Mouse (Mus musculus) midbrain, embryonic 16.5 days (tissue): Measurements from ENCODE around the gene Rcan1. TPM values are rescaled to one million over a fixed set of nuclear protein-coding genes. Genes with fewer than 3 reads are reported as not detected.

ENCODE experiments used
- ATAC-seq: fragments of 200-750 bp; cut with Nextera tagmentation; 2 replicates; pipeline ENCODE4 v1.8.0; 2017; ENCODE audit warnings: moderate TSS enrichment
- H3K27ac ChIP-seq: fragments of 300-500 bp; sonication (generic); 2 replicates; pipeline ENCODE4 v1.5.1; 2014; ENCODE audit warnings: mild to moderate bottlenecking, low read length, mixed read lengths
- H3K27me3 ChIP-seq: fragments of 300-500 bp; sonication (generic); 2 replicates; pipeline ENCODE4 v1.6.1; 2014; ENCODE audit warnings: low read depth, low read length, mixed read lengths; ENCODE audit not compliant: control insufficient read depth, insufficient read depth
- H3K36me3 ChIP-seq: fragments of 300-500 bp; sonication (generic); 2 replicates; pipeline ENCODE4 v1.6.1; 2014; ENCODE audit warnings: mild to moderate bottlenecking, low read length, moderate library complexity, mixed read lengths; ENCODE audit not compliant: control insufficient read depth, insufficient read depth
- H3K4me1 ChIP-seq: fragments of 300-500 bp; sonication (generic); 2 replicates; pipeline ENCODE4 v1.6.1; 2014; ENCODE audit warnings: mild to moderate bottlenecking, low read length, mixed read lengths; ENCODE audit not compliant: control insufficient read depth, insufficient read depth
- H3K4me2 ChIP-seq: fragments of 300-500 bp; sonication (generic); 2 replicates; pipeline ENCODE4 v1.6.1; 2014; ENCODE audit warnings: mild to moderate bottlenecking, low read length, mixed read lengths
- H3K4me3 ChIP-seq: fragments of 300-500 bp; sonication (generic); 2 replicates; pipeline ENCODE4 v1.5.1; 2014; ENCODE audit warnings: low read depth, mild to moderate bottlenecking, low read length, moderate library complexity, mixed read lengths
- H3K9ac ChIP-seq: fragments of 300-500 bp; sonication (generic); 2 replicates; pipeline ENCODE4 v1.6.1; 2014; ENCODE audit warnings: low read depth, low read length, mixed read lengths
- H3K9me3 ChIP-seq: fragments of 300-500 bp; sonication (generic); replicated peaks from 2 replicates; pipeline ENCODE4 v1.6.1; 2014; ENCODE audit warnings: mild to moderate bottlenecking, low read length, mixed read lengths; ENCODE audit not compliant: control insufficient read depth, poor library complexity, severe bottlenecking
- WGBS: fragments of 180-500 bp; shearing (Covaris S2); extraction: QIAGEN DNeasy Blood & Tissue Kit; methylation state at CpG from one replicate; pipeline ENCODE4 v1.1.7; 2014; 5-methylcytosine and 5-hydroxymethylcytosine counted together
- polyA plus RNA-seq: library from polyadenylated mRNA; unstranded; fragments of >200 nt; fragmentation: Nextera tagmentation; extraction: Ambion mirVana; gene quantifications from 2 replicates; pipeline ENCODE4 v1.2.1, GENCODE M21; 2015

The Rcan1 gene
- polyA plus RNA-seq, 1 experiment from 2014 or later: 80.8 TPM

DNA sequence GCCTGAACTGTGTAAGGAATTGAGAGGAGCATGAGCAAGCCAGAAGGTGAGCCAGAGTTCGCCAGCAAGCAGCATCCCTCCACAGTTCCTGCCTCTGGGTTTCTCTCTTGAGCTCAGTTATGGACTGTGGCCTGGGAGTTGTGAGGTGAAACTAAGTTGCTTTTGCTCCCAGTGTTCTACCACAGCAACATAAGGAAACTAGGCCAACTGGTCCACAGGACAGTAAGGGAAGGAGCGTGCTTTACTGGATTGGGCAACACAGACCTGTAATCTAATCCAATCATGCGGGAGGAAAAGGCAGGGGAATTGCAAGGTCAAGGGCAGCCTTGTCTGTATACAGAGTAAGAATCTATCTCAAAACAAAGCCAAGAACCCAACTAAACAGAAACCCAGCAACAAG lies 37.5 kb downstream of the Rcan1 start:
- ATAC-seq: no peak
- Histone ChIP-seq H3K4me2 (no peak overlapping the region), H3K9me3 (no peaks in the 10 kb centered on the region), H3K9ac (no peak overlapping the region), H3K27me3 (no peaks in the 10 kb centered on the region), H3K27ac (no peak overlapping the region), H3K36me3 (peaks cover 8% of the 10 kb centered on the region), H3K4me1 (peaks cover 4% of the 10 kb centered on the region), H3K4me3 (no peak overlapping the region)
- 92% methylated on average over 3 of the region's 3 CpGs for WGBS

DNA sequence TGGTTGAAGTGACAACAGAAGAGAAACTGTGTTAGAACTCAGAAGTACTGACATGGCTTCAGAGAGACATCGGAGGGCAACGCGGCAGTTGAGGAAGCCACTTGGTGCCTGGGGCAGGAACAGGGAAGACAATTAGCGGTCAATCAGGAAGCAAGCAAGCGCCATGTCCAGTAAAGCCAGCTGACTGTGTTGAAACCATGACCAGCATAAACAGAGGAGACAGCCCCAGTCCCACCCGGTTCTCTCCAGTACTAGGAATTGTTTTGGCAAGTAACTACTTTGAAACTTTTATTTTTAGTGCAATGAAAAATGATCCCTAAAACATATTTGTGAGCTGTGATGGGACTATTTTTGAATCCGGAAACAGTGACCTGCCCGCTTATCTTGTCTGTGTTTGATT lies 39.9 kb downstream of the Rcan1 start:
- Histone ChIP-seq H3K9ac (no peak overlapping the region), H3K4me3 (no peak overlapping the region), H3K27me3 (no peaks in the 10 kb centered on the region), H3K4me2 (no peak overlapping the region), H3K36me3 (peaks cover 8% of the 10 kb centered on the region), H3K9me3 (no peaks in the 10 kb centered on the region), H3K4me1 (peaks cover 4% of the 10 kb centered on the region; the same call in 1 of the 2 replicates), H3K27ac (no peak overlapping the region)
- ATAC-seq: no peak
- WGBS: 95% methylated on average over 8 of the region's 8 CpGs

DNA sequence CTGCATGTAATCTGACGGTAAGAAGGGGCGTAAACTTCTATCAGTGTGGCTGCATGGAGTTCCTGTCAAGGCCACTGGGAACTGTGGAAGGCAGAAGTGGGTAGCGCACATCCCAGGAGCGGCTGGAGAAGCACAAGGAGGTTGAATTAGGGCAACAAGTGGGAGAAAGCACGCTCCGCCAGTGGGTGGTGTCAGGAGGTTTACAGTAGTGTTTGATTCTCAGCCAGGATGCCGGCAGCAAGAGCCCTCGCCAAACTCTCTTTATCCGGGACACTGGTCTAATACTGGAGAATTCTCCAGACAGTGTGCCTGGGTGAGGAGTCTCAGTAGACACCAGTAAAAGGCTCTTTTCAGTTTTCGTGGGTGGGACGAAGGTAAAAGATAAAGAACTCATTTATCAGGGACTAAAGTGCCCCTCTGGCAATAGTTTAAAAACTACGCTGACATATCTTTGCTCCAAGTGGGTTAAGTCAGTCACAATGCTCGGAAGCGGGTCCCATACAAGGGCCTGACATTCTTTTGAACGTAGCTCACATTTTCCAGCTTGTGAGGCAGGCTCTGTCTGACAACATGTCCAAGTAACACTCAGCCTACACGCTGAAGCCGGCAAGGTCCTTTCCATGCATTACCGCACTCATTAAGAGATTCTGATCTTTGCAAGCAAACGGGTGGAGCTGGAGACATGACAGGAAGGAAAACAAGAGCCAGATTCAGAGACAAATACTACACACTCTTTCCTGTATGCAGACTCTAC lies 42.3 kb downstream of the Rcan1 start:
- no peaks in the 10 kb centered on the region for H3K27me3 ChIP-seq
- H3K9ac ChIP-seq: no peak overlapping the region
- H3K9me3 ChIP-seq: no peaks in the 10 kb centered on the region
- H3K27ac ChIP-seq: no peak overlapping the region
- no peak overlapping the region for H3K4me3 ChIP-seq
- peaks cover 4% of the 10 kb centered on the region; the same call in 1 of the 2 replicates for H3K4me1 ChIP-seq
- peaks cover 8% of the 10 kb centered on the region for H3K36me3 ChIP-seq
- WGBS: 54% methylated on average over 19 of the region's 19 CpGs
- 0 out of 2 replicates have a peak, but pooled peaks have one; percentile 15 for ATAC-seq
- no peak overlapping the region for H3K4me2 ChIP-seq

DNA sequence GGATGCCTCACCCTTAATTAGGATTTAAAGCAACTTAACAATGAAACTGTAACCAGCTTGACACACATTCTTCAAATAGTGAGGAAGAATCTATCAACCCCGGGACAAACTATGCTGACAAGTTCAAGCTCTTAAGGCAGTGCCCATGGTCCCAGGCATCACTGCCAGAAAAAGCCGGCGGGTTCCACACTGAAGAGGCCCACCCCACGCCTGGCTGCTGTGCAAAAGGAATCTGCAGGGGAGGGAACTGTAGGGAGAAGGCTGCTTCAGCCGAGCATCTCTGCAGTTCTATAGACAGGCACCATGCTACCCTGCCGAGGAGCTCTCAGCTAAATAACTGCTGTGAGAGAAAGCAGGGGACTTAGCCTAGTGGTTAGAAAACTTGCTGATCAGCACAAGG lies 44.0 kb downstream of the Rcan1 start:
- WGBS: 23% methylated on average over 6 of the region's 6 CpGs
- Histone ChIP-seq H3K9ac (no peak overlapping the region), H3K4me1 (peaks cover 4% of the 10 kb centered on the region; the same call in 1 of the 2 replicates), H3K4me3 (no peak overlapping the region), H3K36me3 (peaks cover 6% of the 10 kb centered on the region), H3K4me2 (no peak overlapping the region), H3K27me3 (no peaks in the 10 kb centered on the region), H3K9me3 (no peaks in the 10 kb centered on the region), H3K27ac (no peak overlapping the region)
- ATAC-seq: no peak

DNA sequence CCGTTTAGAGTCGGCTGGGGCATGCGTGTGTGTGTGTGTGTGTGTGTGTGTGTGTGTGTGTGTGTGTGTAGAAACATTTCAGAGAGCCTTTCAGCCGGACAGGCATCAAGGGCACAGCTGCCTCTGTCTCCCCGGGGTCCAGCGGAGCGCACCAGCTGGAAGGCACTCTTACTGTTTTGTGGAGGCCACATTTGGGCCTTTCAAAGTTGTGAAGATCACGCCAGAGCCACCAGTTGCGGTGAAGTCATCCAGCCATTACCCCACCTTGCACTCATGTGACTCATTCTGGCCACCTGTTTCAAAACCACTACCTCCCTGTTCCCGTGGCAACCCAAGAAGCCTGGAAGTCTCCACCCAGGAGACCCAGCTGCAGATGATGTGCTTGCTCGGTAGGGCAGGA lies 44.8 kb downstream of the Rcan1 start:
- 56% methylated on average over 11 of the region's 11 CpGs for WGBS
- Histone ChIP-seq H3K27me3 (no peaks in the 10 kb centered on the region), H3K9me3 (no peaks in the 10 kb centered on the region), H3K9ac (no peak overlapping the region), H3K27ac (no peak overlapping the region), H3K4me1 (peaks cover 6% of the 10 kb centered on the region; the same call in 1 of the 2 replicates), H3K4me3 (no peak overlapping the region), H3K36me3 (no peaks in the 10 kb centered on the region), H3K4me2 (no peak overlapping the region)
- ATAC-seq: no peak

DNA sequence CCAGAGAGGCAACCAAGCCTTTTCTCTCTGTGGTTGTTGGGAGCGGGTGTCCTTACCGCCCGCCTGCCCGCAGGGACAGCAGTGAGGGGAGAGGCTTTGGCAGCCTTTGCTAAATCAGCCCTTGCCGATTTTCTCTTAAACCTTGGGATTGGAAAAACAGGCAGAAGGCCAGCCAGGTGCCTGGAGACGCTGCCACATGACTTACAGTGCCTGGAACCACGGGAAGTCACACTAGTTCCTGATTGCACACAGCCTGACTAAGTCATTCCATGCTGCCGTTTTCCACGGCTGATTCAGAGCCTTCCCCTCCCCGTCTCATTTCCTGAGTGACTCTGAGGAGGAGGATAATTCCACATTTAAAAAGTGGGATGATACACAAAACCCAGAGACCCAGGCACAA lies 47.3 kb downstream of the Rcan1 start:
- Histone ChIP-seq H3K36me3 (no peaks in the 10 kb centered on the region), H3K4me2 (no peak overlapping the region), H3K27ac (no peak overlapping the region), H3K27me3 (no peaks in the 10 kb centered on the region), H3K4me1 (peaks cover 3% of the 10 kb centered on the region; the same call in 1 of the 2 replicates), H3K9ac (no peak overlapping the region), H3K9me3 (no peaks in the 10 kb centered on the region), H3K4me3 (no peak overlapping the region)
- ATAC-seq: no peak
- 58% methylated on average over 10 of the region's 10 CpGs for WGBS

DNA sequence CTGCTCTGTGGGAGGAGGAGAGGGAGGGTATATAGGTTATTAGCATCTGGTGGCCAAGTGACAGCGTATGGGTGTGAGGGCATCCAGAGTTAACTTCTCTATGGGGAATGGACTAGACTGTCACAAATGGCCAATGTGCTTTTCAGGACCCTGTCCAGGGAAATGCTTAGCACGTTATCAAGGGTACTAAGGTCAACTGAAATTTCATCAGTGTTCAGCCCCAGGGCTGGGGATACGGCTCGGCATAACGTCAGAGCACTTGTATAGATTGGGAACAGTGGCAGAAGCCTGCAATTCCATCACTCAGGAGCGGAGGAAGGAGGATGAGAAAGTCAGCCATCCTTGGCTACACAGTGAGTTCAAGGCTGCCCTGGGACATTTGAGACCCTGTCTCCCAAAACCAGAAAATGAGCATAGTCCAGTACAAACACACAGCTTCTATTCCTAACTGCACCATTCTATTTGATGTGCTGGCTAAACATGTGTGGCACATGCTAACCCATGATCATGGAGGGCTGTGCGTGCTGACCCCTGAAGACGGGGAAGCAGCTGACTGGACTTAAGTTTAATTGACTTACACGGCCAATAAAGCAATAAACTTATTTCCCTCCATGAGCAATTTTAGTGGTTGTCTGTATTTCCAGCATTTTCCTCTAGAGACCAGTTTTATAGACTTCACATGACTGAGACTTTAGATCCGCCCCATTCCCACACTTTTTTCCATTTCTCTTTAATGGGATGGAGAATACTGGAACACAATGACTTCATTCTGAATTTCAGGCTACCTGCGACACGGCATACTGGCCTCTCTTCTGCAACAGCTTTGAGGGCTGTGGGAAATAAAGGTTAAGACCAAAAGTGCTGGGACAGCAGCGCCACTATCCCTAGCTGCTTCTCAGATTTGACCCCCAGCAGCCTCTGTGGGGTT lies 48.0 kb downstream of the Rcan1 start:
- no peaks in the 10 kb centered on the region for H3K9me3 ChIP-seq
- no peak overlapping the region for H3K9ac ChIP-seq
- H3K36me3 ChIP-seq: no peaks in the 10 kb centered on the region
- no peak overlapping the region for H3K4me2 ChIP-seq
- H3K4me1 ChIP-seq: peaks cover 3% of the 10 kb centered on the region; the same call in 1 of the 2 replicates
- WGBS: 82% methylated on average over 13 of the region's 13 CpGs
- H3K4me3 ChIP-seq: no peak overlapping the region
- no peaks in the 10 kb centered on the region for H3K27me3 ChIP-seq
- H3K27ac ChIP-seq: no peak overlapping the region
- ATAC-seq: no peak

DNA sequence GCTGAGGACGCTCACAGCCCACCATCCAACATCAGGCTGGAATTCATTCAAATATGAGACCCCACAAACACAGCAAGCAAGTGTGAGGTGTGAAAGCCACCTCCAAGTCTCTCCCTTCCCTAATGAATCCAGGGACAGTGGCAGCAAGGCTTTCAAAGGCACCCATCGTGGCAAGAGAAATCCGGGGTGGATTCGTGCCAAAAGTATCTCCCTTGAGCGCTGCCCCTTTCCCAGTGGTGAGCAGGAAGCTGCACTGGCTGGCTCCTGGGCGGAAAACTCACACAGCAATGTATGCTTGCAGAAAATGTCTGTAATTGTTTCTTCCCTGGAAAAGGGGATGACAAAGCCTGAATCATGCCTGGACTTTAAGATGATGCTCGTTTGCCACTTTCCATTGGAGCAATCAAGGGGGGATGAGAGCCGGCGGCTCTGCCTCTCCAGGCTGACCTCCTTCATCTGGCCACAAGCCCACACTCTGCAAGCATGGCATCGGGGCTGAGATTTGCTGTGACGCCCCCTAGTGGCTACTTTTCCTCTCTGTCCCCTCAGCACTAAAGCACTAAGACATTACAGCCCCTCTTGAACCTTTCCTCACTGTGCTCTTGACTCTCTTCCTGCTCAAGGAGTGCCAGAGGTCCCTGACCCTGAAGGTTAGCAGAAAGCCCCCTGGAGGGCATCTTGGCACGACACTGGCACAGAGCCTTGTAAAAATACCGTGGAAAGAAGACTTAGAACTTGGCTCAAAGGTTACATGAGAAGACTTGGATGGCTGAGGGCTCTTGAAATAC lies 49.3 kb downstream of the Rcan1 start:
- Histone ChIP-seq H3K27ac (no peak overlapping the region), H3K9ac (no peak overlapping the region), H3K36me3 (no peaks in the 10 kb centered on the region), H3K4me1 (0 out of 2 replicates have a peak, but pooled peaks cover 3% of the 10 kb centered on the region), H3K4me3 (no peak overlapping the region), H3K27me3 (no peaks in the 10 kb centered on the region), H3K4me2 (no peak overlapping the region), H3K9me3 (no peaks in the 10 kb centered on the region)
- 61% methylated on average over 13 of the region's 13 CpGs for WGBS
- no peak for ATAC-seq
